Mouse (Mus musculus) intestine, embryonic 14.5 days (tissue): Measurements from ENCODE around the gene Irak1. TPM values are rescaled to one million over a fixed set of nuclear protein-coding genes. Genes with fewer than 3 reads are reported as not detected.

ENCODE experiments used
- ATAC-seq: fragments of 200-750 bp; cut with Nextera tagmentation; replicated peaks from 2 replicates; pipeline ENCODE4 v1.8.0; 2017; ENCODE audit warnings: low read depth, moderate number of reproducible peaks, moderate TSS enrichment, moderate library complexity; ENCODE audit not compliant: low FRiP score, low TSS enrichment
- DNase-seq: peaks from one replicate; pipeline ENCODE4 v3.0.0-alpha.2; 2018; ENCODE audit warnings: low spot score
- H3K27ac ChIP-seq: fragments of 300-500 bp; sonication (generic); 2 replicates; pipeline ENCODE4 v1.5.1; 2014; ENCODE audit warnings: low read depth, mild to moderate bottlenecking, control low read depth
- H3K27me3 ChIP-seq: fragments of 300-500 bp; sonication (generic); replicated peaks from 2 replicates; pipeline ENCODE4 v1.6.1; 2014; ENCODE audit warnings: low read length, control low read depth; ENCODE audit not compliant: control insufficient read depth, insufficient read depth
- H3K36me3 ChIP-seq: fragments of 300-500 bp; sonication (generic); 2 replicates; pipeline ENCODE4 v1.6.1; 2014; ENCODE audit warnings: low read length, control low read depth; ENCODE audit not compliant: control insufficient read depth, insufficient read depth
- H3K4me1 ChIP-seq: fragments of 300-500 bp; sonication (generic); replicated peaks from 2 replicates; pipeline ENCODE4 v1.6.1; 2014; ENCODE audit warnings: low read length, control low read depth, mixed read lengths; ENCODE audit not compliant: control insufficient read depth, insufficient read depth
- H3K4me2 ChIP-seq: fragments of 300-500 bp; sonication (generic); 2 replicates; pipeline ENCODE4 v1.6.1; 2014; ENCODE audit warnings: low read length
- H3K4me3 ChIP-seq: fragments of 300-500 bp; sonication (generic); 2 replicates; pipeline ENCODE4 v1.5.1; 2014; ENCODE audit warnings: low read depth, low read length, control low read depth, mixed read lengths
- H3K9ac ChIP-seq: fragments of 300-500 bp; sonication (generic); 2 replicates; pipeline ENCODE4 v1.6.1; 2014; ENCODE audit warnings: mild to moderate bottlenecking, low read length
- H3K9me3 ChIP-seq: fragments of 300-500 bp; sonication (generic); 2 replicates; pipeline ENCODE4 v1.6.1; 2016; ENCODE audit warnings: low read length, control low read depth; ENCODE audit not compliant: control insufficient read depth
- WGBS: fragments of 180-500 bp; shearing (Covaris S2); extraction: QIAGEN DNeasy Blood & Tissue Kit; methylation state at CpG from one replicate; pipeline ENCODE4 v1.1.7; 2014; 5-methylcytosine and 5-hydroxymethylcytosine counted together
- polyA plus RNA-seq: library from polyadenylated mRNA; unstranded; fragments of >200 nt; fragmentation: Nextera tagmentation; extraction: Ambion mirVana; gene quantifications from 2 replicates; pipeline ENCODE4 v1.2.1, GENCODE M21; 2014

Gene Irak1
- polyA plus RNA-seq, 1 experiment from 2014 or later = 50.8 TPM

DNA sequence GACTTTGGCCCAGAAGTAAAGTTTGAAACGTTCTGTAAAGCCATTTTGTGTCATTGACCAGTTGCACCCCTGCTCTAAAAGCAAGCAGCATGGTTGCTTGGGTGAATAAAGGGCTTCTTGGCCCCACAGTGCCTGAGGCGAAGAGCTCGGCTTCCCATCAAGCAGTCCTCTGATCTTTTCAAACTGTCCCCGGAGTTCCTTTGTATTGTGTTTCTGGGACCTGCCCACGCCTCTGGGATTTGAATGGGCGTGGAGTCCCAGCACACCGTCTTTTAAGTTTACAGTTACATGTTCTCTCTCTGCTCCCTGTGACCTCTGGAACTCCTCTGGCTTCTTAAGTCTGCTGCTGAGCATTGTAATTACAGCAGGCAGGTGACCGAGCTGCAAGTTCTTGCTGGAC lies 15.7 kb downstream of the Irak1 start:
- Histone ChIP-seq H3K9me3 (no peaks in the 10 kb centered on the region), H3K9ac (no peak overlapping the region), H3K27me3 (no peaks in the 10 kb centered on the region), H3K4me2 (no peak overlapping the region), H3K36me3 (no peaks in the 10 kb centered on the region), H3K4me1 (no peaks in the 10 kb centered on the region), H3K27ac (no peak overlapping the region), H3K4me3 (no peak overlapping the region)
- DNase-seq (no peak), ATAC-seq (no peak)
- 47% methylated on average over 8 of the region's 8 CpGs for WGBS

DNA sequence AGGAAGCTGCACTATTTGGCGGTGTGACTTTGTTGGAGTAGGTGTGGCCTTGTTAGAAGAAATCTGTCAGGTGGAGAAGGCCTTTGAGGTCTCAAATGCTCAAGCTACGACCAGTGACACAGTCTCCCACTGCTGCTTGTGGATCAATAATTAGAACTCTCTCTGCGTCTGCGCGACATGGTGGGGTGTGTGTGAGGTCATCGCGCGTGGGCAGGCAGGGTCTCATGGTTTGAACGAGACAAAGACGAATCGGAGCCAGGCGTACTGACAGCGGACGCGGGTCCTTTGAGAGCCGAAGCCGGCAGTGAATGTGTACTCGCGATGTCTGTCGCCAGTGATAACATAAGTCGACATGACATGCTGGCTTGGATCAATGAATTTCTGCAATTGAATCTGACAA lies 17.3 kb downstream of the Irak1 start:
- no peaks in the 10 kb centered on the region for H3K4me1 ChIP-seq
- no peaks in the 10 kb centered on the region for H3K27me3 ChIP-seq
- no peak overlapping the region for H3K27ac ChIP-seq
- H3K4me3 ChIP-seq = no peak overlapping the region
- no peak for ATAC-seq
- 87% methylated on average over 21 of the region's 21 CpGs for WGBS
- no peak overlapping the region for H3K9ac ChIP-seq
- H3K9me3 ChIP-seq = no peaks in the 10 kb centered on the region
- no peak overlapping the region for H3K4me2 ChIP-seq
- H3K36me3 ChIP-seq = no peaks in the 10 kb centered on the region
- no peak for DNase-seq

DNA sequence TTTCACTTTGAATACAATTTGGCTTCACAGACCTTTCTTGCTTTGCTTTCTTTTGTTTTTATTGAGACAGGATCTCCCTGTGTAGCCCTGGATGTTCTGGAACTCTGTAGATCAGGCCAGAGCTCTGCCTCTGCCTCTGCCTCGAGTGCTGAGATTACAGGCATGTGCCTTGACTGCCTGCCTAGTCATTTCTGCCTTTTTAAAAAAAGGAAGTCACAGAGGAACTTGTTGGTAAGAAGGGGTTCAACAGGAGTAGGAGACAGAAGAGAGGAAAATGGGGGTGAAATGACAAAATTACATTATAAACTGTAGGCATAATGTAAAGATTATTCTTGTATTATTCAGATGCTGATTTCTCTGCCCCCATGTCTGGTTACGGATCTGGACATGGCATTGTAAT lies 20.1 kb downstream of the Irak1 start:
- 75% methylated on average over 2 of the region's 2 CpGs for WGBS
- Histone ChIP-seq H3K36me3 (no peaks in the 10 kb centered on the region), H3K4me1 (no peaks in the 10 kb centered on the region), H3K9ac (no peak overlapping the region), H3K27me3 (no peaks in the 10 kb centered on the region), H3K4me2 (no peak overlapping the region), H3K9me3 (no peaks in the 10 kb centered on the region), H3K27ac (no peak overlapping the region), H3K4me3 (no peak overlapping the region)
- DNase-seq (no peak), ATAC-seq (no peak)

DNA sequence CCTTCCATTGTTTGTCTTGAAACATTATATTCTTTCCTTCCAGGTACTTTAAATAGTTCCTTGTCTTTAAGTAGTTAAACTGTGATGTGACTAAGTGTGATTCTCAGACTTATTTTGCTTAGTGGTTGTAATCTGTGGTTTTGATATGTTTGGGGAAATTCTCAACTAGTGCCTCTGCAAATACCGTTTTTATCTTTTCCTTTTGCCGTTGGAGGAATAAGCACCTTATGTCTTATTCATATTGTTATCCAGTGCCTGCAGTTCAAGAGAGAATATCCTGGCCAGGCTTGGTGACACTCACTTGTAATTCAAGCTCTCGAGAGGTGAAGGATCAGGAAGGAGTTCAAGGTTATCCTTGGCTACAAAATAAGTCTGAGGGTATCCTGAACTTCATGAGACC lies 22.7 kb downstream of the Irak1 start:
- no peaks in the 10 kb centered on the region for H3K36me3 ChIP-seq
- no peaks in the 10 kb centered on the region for H3K27me3 ChIP-seq
- no peaks in the 10 kb centered on the region for H3K9me3 ChIP-seq
- no peak overlapping the region for H3K9ac ChIP-seq
- H3K4me3 ChIP-seq = no peak overlapping the region
- no peak overlapping the region for H3K4me2 ChIP-seq
- H3K4me1 ChIP-seq = no peaks in the 10 kb centered on the region
- DNase-seq (no peak), ATAC-seq (no peak)
- WGBS = 81% methylated on average over 3 of the region's 3 CpGs
- no peak overlapping the region for H3K27ac ChIP-seq

DNA sequence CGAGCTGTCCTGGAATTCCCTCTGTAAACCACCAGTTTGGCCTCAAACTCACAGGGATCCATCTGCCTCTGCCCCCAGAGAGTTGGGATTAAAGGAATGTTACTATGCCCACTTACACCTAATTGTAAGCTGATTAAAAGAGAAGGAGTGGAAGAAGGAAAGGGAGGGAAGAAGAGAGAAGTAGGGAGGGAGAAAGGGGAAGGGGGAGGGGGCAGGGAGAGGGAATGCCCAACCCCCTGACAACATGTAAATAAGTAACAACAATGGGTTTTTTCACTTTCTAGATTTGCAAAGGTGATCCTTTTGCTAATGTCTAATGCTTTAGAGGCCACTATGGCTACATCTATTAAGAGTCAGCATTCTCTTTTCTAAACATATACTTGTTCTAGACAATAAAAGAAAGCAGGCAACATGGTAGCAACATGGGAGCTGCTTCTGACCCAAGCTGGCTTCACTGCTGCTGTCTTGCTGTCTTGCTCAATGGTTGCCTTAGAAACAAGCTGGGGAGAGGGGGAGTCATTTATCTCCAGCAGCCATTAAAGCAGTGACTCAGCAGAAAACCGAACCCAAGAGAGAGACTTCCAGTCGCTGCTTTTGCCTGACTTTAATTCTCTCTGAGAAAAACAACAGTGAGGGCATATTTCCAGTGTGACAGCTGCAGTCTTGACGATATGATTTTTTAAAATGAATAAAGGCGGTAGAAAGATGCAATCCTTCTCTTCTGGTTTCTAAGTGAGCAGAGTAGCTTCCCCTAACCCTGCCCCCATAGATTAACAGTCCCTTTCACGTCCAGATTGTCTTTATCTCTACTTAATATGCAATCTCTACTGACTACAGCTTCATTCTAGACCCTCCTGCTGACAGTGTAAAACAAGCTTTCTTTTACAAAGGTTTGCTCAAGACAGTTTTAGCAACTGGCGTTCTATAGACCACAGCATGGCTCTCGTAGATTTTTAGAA lies 24.5 kb downstream of the Irak1 start:
- DNase-seq (no peak), ATAC-seq (no peak)
- no peaks in the 10 kb centered on the region for H3K9me3 ChIP-seq
- no peaks in the 10 kb centered on the region for H3K4me1 ChIP-seq
- H3K4me2 ChIP-seq = no peak overlapping the region
- H3K4me3 ChIP-seq = no peak overlapping the region
- H3K9ac ChIP-seq = no peak overlapping the region
- H3K36me3 ChIP-seq = no peaks in the 10 kb centered on the region
- no peaks in the 10 kb centered on the region for H3K27me3 ChIP-seq
- no peak overlapping the region for H3K27ac ChIP-seq
- WGBS = 30% methylated on average over 8 of the region's 8 CpGs

DNA sequence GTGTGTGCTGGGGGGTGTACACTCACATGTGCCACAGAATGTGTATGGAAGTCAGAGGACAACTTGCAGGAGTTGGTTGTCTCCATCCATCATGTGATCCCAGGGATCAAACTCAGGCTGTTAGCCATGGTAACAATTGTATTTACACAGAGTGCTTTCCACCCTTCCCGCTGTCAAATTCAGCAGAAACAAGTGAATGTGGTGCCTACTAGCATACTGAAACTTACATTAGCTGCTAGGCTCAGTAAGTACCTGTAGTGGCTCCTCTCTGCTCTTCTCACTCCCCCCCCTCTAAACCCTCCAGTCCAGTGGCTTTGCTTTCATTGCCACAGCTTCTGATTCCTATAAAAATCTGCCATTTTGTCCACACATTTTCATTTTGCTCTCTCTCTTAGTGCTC lies 45.9 kb downstream of the Irak1 start:
- H3K9ac ChIP-seq = no peak overlapping the region
- no peak overlapping the region for H3K27ac ChIP-seq
- no peaks in the 10 kb centered on the region for H3K4me1 ChIP-seq
- no peak overlapping the region for H3K4me2 ChIP-seq
- H3K36me3 ChIP-seq = no peaks in the 10 kb centered on the region
- no peak for ATAC-seq
- H3K4me3 ChIP-seq = no peak overlapping the region
- no peak for DNase-seq
- no peaks in the 10 kb centered on the region for H3K9me3 ChIP-seq
- 29% methylated on average over 1 of the region's 1 CpGs for WGBS
- no peaks in the 10 kb centered on the region for H3K27me3 ChIP-seq

DNA sequence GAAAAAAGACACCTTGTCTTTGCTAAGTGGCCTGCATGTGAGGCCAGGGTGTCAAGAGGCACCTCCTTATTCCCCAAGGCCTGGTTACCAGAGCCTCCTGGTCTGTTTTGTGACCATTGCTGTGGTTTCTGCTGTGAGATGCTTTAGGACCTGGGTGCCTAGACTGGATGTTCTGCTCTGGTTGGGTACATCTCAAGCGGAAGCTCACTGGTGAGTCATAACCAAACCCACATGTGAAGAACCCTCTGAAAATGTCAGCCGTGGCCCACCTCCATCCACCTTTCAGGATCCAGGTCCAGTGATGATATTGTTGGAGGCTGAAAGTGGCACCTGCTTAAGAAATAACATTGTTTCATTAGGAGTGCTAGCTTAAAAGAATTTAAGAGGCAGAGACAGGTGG lies 47.4 kb downstream of the Irak1 start:
- Histone ChIP-seq H3K4me1 (no peaks in the 10 kb centered on the region), H3K9ac (no peak overlapping the region), H3K9me3 (no peaks in the 10 kb centered on the region), H3K36me3 (no peaks in the 10 kb centered on the region), H3K4me3 (no peak overlapping the region), H3K27me3 (no peaks in the 10 kb centered on the region), H3K4me2 (no peak overlapping the region), H3K27ac (no peak overlapping the region)
- no peak for DNase-seq
- ATAC-seq = no peak
- WGBS = 95% methylated on average over 2 of the region's 2 CpGs

DNA sequence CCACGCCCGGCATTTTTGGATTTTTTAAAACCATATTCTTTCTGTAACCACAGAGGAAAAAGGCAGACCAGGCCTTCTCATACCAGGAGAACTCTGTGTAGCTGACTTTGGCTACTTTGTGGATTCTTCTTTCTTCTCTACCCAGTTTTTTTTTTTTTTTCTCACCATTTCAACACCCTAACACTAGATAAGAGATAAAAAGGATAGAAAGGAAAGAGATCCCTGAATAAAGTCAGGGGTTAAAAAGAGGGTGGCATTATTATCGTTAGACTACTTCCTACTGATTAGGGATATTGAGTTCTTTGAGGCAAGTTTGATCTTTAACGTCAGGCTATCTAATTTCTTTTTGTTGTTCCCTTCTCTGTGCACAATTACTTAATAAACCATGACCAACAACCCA lies 50.9 kb downstream of the Irak1 start:
- H3K4me2 ChIP-seq = no peak overlapping the region
- 84% methylated on average over 4 of the region's 4 CpGs for WGBS

DNA sequence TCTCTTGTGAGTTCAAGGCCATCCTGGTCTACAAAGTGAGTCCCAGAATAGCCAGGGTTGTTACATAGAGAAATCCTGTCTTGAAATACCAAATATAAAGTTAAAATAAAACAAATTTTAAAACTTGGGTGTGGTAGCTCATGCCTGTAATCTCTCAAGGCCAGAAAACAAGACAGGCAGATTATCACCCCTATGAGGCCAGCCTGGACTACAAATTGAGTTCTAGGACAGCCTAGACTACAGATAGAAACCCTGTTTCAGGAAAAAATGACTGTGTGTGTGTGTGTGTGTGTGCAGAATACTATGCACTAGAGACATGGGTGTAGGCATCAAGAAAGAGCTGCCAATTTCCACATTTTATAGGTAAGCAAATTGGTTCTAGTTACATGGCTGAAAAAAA lies 52.9 kb downstream of the Irak1 start:
- Histone ChIP-seq H3K9me3 (no peaks in the 10 kb centered on the region), H3K27me3 (0 out of 2 replicates have a peak, but pooled peaks cover 7% of the 10 kb centered on the region), H3K4me2 (no peak overlapping the region), H3K9ac (no peak overlapping the region), H3K4me1 (no peaks in the 10 kb centered on the region), H3K4me3 (no peak overlapping the region), H3K27ac (no peak overlapping the region), H3K36me3 (no peaks in the 10 kb centered on the region)
- ATAC-seq = no peak
- no peak for DNase-seq

More for the DNA sequence above, 50.9 kb downstream of the Irak1 start:
- no peaks in the 10 kb centered on the region for H3K4me1 ChIP-seq
- ATAC-seq (no peak), DNase-seq (no peak)
- no peak overlapping the region for H3K27ac ChIP-seq
- no peaks in the 10 kb centered on the region for H3K36me3 ChIP-seq
- no peaks in the 10 kb centered on the region for H3K27me3 ChIP-seq
- no peaks in the 10 kb centered on the region for H3K9me3 ChIP-seq
- no peak overlapping the region for H3K9ac ChIP-seq
- no peak overlapping the region for H3K4me3 ChIP-seq
